Mouse (Mus musculus) frontal cortex, adult 2 months (tissue): ENCODE measurements around the gene Nr4a3. TPM values are rescaled to one million over a fixed set of nuclear protein-coding genes. Genes with fewer than 3 reads are reported as not detected.

Source experiments
- DNase-seq, 2 experiments: peaks; one replicate each; pipeline ENCODE4 v3.0.0; 2022; ENCODE audit warnings: low spot score in 1 of 2; ENCODE audit errors: extremely low spot score in 1 of 2
- polyA plus RNA-seq: library from polyadenylated mRNA; depleted of rRNA; stranded (reverse); fragments of >200 nt; gene quantifications from 2 replicates; pipeline ENCODE4 v1.2.3, GENCODE M21; 2012

The Nr4a3 gene
- polyA plus RNA-seq, 1 experiment, result 6.5 TPM

DNA sequence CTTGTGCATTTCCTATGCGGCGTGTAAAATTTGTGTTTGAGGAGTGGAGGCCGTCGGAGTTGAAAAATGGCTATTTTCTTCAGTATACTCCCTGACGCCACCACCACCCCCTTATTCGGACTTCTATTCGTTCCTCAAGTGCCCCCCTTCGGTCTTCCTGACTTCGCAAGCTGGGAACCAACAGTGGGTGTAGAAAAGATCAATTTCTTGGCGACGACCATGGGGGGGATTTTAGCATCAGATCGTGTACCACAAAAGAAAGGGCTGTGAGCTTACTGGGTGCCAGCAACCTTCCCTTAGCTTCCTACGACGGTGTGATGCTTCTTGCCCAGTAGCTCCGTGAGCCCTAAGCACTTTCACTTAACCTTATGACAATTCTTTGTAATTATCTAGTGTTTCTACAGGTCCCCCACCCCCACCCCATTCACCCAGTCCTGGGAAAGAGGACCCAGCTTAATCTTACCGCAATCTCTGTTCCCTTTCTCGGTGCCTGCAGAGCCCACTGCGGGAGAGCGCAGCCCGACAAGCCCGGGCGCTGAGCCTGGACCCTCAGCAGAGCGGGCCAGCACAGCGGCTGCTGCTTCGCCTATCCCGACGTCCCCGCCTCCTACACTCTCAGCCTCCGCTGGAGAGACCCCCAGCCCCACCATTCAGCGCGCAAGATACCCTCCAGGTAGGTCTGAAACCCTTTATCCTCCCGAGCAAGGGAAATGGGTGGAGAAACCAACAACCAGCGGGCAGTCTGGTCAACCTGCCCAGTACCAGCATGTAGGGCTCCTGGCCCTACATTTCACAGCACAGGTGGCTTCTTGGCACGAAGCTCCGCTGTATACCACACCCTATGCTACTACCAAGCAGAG lies 3.7 kb downstream of the Nr4a3 start:
- DNase-seq, result no peak

DNA sequence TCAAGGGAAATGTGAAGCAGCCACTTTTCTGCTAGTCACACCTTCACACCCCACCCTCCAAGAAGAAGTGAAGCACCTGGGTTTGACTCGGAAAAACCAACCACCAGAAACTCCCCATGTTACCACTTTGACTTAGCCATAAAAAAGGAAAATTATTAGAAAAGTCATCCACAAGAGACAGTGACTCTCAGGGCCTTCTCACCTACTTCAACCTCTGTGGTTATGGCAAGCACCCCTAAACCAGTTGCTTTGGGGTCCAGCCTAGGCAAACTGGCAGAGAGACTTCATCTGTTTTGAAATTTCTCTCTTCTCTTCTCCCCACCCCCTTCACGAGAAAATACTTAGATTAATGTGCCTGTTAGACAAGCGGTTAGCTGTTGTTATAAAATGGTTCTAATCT lies 5.1 kb downstream of the Nr4a3 start:
- no peak for DNase-seq

DNA sequence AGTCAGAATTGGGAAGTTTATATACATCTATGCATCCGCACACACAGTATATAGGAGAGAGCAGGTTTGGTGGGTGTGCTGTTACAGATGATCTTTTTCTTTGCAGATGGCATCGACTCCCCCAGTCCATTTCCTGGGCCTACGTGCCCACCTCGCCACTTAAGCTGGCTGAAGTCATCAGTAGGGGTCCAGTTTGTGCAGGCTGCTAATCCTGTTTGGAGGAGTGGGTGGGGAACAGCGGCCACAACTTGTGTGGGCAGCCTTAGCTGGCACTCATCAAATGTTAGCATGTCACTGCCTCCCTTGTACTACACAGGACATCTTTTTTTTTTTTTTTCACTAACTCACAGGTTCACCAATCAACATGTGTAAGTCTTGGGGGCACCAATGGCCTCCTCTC lies 5.5 kb downstream of the Nr4a3 start:
- no peak for DNase-seq

DNA sequence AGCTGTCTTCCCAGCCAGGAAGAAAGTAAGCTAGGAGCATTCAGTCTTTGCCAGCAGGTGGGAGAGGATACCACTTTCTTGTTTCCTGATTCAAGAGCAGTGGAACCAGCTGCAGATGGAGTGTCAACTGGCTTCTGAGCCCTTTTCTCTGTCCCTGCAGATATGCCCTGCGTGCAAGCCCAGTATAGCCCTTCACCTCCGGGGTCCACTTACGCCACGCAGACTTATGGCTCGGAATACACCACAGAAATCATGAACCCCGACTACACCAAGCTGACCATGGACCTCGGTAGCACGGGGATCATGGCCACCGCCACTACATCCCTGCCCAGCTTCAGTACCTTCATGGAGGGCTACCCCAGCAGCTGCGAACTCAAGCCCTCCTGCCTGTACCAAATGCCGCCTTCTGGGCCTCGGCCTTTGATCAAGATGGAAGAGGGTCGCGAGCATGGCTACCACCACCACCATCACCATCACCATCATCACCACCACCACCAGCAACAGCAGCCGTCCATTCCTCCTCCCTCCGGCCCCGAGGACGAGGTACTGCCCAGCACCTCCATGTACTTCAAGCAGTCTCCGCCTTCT lies 6.2 kb downstream of the Nr4a3 start:
- no peak for DNase-seq

DNA sequence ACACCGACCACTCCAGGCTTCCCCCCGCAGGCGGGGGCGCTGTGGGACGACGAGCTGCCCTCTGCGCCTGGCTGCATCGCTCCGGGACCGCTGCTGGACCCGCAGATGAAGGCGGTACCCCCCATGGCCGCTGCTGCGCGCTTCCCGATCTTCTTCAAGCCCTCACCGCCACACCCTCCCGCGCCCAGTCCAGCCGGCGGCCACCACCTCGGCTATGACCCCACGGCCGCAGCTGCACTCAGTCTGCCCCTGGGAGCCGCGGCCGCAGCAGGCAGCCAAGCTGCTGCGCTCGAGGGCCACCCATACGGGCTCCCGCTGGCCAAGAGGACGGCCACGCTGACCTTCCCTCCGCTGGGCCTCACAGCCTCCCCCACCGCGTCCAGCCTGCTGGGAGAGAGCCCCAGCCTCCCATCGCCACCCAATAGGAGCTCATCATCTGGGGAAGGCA lies 6.7 kb downstream of the Nr4a3 start:
- DNase-seq, result no peak

DNA sequence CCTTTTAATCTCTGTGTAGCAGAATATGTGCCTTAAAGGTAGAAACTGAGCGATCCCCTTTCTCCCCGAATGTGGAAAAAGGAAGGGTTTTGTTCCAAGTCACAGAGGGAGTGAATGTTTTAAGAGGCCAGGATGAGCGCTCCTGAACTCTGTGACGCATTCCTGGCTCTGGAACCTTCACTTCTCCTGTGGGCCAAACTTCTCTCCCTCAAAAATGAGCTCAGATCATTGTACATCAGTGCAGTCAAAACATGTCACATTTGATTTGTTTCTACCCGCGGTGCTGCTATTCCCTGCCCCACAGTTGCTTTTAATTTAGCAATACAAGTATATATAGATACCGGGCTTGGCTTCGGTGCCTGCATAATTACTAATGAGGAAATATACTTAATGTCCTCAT lies 16.8 kb downstream of the Nr4a3 start:
- DNase-seq, result no peak

DNA sequence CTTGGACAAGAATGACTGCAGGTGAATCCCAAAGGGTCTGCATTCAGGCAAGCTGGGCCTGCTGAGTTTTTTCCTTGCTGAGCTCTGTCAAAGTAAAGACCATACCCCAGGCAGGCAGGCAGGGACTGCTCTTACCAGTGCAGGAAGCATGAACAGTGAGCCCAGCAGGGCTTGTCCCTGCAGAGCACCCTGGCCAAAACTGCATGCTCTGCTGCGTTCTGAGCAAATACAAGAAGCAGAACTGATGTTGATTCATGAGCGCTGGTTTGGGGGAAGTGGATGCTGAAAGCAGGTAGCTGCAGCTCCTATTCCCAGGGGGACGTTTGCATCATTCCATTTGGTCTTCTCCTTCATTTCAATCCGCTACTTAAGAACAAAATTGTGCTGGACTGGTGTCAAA lies 19.4 kb downstream of the Nr4a3 start:
- DNase-seq, result no peak

DNA sequence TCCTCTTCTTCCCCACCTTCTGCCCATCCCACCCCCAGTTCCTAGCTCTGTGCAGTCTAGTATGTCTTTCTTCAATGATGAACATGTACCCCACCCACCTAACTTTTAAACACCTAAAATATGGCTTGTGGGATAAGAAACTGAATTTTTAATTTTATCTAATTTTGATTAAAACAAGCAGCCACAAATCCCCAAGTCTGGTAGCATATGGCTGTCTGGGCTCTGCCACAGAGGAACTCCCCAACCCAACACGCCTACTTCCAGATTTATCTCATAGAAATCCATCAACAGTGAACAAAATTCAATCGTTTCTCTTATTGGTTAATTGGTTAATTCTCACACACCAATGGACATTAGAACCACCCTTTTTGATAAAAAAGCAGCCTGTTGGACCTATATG lies 21.7 kb downstream of the Nr4a3 start:
- DNase-seq, result no peak

DNA sequence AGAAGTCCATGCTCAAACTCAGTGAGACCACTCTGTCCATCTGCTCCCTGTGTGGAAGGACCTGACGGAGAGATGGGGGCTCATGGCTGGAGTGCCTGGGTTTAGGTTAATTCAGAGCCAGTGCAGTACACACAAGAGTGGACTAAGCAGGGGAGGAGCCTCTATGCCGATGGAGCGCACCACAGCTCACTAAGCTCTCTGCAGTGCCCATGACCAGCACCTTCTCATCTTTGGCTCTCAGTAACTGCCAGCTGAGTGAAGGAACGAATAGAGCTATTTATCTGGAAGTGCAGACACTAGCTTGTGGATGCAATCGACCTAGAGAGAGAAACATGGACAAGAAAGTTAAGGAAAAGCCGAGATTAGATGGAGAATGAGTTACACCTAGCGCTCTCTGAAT lies 24.2 kb downstream of the Nr4a3 start:
- DNase-seq, result no peak

DNA sequence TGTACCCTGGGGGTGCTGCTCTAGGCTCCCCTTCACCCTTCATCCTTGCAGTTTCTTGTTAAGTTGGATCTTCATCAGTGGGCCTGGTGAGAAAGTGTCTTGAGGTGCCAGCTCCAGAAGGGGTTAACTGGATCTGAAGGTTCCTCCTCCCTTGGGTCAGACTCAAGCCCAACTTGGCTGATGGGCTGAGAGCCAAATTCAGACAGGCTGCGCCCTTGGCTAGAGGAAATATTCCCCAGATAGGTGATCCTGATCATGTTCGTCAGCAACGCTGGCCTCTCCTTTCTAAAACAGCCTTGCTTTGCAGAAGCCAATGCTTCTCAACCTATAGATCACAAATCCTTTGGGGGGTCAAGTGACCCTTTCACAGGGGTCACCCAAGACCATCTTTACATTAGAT lies 27.1 kb downstream of the Nr4a3 start:
- no peak for DNase-seq

DNA sequence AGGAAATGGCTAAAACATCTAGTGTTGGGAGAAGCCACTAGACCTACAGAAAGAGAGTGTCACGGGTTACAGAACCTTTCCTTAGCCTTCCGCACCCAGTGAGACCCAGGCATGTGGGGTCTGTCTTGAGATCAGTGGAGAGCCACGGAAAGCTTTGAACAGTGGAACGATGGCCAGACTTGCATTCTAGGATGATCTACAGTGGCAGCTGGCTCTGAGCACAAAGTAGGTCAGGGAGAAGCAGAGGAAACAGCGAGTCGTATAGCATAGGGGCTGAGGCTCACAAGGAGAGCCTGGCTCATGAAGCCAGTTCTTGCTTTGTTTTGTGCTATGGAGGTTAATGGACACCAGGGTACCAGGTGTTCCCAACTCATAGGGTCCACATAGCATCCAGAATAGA lies 28.4 kb downstream of the Nr4a3 start:
- DNase-seq, result no peak

DNA sequence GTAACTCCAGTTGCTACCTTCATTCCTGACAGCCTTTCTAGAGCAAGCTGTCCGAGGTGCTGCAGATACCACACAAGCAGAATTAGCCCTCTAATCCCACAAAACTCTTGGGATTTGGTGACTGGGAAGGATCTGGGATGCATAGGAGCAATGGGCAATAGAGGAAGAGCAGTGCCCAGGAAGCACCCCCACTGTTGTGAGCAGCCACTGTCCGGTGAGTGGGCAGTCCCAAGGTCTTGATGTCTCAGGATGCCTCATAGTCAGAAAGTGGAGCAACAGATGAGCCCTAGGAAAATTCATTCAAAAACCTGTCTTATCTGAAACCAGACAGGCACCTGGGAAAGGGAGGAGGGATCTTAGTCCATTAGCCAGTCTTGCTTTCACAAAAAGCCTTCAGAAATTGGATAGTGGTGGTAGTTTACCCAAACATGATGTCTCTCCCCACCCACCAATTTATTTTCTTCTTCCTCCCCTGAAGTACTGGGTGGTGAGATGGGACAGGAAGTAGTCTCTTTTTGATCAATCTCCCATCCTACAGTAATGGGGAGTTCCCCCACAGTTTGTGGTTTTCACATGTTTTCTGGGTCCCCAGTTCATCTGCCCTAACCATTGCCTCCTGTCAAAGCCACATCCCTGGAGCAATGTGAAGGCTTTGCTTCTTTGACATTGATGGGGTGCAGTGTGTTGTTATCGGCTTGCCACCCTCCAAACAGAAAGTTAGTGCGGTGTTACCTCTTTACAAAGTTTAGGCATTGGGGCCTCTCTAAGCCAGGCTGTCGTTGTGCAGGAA lies 29.7 kb downstream of the Nr4a3 start:
- no peak for DNase-seq

DNA sequence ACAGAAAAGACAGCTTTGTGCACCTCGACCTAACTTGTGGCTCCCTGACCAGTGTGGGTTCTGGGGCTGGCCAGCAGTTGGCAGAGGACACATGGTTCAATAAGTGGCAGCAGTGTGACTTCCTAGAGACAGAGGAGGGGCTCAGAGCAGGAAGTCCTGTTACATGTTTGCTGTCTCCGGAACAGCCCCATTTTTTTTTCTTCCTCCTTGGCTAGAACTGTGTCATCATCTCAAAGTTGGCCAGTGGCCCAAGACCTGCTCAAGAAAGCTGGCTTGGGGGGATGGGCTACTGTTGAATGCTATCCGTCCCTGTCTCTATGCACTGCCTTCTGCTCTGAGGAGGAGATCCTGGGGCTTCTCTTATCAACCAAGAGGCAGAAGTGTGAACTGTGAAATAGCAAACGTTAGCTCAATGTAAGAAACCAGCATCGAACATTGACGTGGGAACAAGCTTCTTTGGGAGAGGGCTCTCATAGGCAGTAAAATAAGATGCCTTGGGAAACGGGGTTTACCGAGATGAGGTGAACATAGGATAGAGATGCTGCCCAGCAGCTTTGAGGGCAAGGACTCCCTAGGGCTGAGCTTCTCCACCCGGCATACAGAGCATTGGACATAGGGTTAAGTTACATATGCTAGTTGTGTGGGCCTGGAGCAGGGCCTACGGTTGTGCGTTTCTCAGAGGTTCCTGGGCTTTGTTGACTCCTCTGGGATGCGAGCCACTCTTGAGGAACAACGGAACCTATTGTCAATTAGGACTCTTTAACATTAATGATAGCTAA lies 31.9 kb downstream of the Nr4a3 start:
- peak; percentile 5 to 25 for DNase-seq

DNA sequence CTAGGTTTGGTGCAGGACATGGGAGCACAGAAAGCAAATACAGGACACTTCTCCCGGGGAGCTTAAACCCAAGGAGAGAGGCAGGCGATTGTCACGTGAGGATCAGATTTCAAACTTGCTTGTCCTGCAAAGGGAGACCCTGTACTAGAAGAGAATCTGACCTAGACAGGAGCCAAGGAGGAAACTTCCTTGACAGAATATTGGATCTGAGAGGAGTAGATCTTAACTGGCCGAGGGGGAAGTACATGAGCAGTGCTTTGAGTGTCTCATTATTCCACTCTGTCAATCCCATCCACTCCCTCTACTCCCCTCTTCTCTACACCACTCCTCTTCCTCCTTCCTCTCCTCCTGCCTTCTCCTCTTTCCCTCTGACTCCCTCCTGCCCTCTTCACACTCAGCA lies 33.3 kb downstream of the Nr4a3 start:
- no peak for DNase-seq

DNA sequence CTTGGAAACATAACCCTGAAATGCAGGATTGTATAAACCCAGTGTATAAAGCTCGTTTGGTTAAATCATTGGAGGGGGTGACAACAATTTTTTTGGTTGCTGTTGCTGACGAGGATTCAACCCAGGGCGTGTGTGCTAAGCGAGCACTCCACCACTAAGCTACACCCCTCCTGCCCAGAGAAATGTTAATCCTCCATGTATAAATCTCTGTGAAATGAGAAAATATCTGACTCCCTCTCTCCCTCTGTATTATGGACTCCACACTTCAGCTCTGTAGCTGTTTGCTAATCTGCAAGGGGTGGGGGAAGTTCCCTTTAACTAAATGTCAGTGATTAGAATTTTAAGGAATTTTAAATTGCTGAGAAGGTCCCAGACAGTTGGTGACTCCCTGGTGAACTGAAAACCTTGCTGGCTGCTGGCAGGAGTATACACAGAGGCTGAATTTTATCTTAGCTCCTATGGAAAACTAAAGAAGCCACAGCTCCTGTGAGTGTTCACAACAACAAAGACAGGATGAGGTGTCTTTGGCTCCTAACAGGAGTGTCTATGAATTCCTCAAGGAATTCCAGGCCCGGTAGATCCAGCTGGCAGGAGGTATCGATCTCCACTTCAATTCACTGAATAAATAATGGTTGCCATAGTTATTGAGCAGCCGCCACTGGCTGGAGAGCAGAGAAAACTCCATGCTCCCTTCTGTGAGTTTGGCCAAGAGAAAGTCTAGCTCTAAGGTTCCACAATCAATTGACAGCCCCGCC lies 34.5 kb downstream of the Nr4a3 start:
- no peak for DNase-seq

DNA sequence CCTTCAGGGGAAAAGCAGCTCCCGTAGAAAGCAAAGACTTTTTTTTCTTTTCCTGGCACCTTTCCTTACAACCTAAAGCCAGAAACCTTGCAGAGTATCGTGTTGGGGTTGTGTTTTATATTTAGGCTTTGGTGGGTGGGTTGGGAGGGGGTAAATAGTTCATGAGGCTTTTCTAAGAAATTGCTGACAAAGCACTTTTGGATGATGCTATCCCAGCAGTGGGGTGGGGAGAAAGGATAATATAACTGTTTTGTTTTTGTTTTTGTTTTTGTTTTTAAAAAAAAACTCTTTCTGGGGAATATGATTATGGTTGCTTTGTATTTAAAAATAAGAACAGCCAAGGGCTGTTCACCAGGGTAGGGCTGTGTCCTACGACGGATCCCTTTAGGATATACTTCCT lies 38.5 kb downstream of the Nr4a3 start:
- no peak for DNase-seq

DNA sequence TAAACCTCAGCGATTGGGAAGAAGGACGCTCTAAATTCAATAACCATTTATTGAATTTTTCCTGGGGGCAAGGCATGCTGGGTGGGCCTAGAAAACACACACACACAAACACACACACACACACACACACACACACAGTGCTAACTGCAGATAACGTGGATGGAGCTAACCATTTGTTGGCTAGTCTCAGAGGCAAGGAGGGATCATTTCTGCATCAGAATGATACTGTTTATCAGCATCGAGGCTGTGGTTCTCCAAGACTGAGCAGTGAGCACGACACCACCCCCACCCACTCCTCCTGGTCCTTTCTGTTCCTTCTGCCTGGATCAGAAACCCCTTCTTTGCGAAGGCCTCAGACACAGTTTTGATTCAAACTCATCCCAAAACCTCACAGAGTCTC lies 41.7 kb downstream of the Nr4a3 start:
- no peak for DNase-seq

DNA sequence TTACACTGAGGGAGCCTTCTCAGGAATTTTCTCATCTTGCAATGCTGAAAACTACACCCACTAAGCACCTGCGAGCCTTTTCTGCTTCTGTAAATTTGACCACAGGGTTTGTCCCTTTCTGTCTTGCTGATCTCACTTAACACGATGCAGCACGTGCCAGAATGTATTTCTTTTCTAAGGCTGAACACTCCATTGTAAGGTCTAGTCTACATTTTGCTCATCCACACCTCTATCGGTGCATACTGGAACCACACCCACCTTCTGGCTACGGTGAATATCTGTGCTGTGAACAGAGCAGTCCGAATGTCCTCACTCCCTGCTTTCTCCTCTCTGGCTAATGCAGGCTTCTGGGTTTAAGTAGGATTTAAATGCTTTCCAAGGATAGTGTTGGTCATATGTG lies 42.5 kb downstream of the Nr4a3 start:
- peak in 1 of 2 experiments; percentile 15 for DNase-seq

DNA sequence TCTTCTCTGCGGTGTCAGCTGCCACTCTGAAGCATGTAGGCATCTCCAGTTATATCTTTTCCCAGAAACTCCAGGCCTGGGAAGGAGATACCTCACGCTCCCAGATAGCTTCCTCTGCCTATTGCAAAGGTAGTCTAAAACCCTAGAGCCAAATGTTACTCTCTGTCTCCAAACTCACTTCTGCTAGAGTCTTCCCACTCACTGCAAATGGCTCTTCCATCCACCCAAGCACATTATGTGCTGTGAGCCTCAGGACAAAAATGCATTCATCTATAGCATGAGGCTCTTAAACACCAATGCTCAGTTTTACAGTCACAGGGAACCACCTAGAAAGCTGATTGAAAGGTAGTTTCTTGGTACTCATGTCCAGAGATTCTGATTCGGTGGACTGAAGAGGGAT lies 48.3 kb downstream of the Nr4a3 start:
- DNase-seq, result peak in 1 of 2 experiments; percentile 27

DNA sequence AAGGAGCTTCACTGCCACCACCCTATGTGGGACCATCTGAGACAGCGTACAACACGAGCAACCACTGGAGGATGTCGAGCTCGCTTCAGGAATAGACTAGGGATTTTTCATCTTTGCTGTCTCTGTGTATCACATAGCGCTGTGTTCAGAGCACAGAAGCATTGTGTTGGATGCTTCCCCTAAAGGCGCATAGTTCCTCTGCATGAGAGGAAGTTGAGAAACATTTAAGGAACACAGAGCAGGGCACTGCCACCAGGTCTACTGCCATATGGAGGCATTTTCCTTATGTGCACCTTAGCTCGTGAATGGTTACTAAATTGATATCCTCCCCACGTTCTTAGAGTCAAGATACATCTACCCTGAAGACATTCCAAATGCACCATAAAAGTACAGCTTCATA lies 55.3 kb downstream of the Nr4a3 start:
- no peak for DNase-seq
